Mouse (Mus musculus) neural tube, embryonic 15.5 days (tissue): Measurements from ENCODE around the gene Rack1. TPM values are rescaled to one million over a fixed set of nuclear protein-coding genes. Genes with fewer than 3 reads are reported as not detected.
"Not testable (repeated sequence)": the region's sequence is repeated elsewhere in the genome, so short reads cannot be mapped to it uniquely, and the experiment has no call there.

Experiments used
- ATAC-seq: fragments of 200-750 bp; cut with Nextera tagmentation; 2 replicates; pipeline ENCODE4 v1.8.0; 2017; ENCODE audit warnings: mild to moderate bottlenecking, moderate TSS enrichment, moderate library complexity; ENCODE audit not compliant: low FRiP score
- H3K27ac ChIP-seq: fragments of 300-500 bp; sonication (generic); replicated peaks from 2 replicates; pipeline ENCODE4 v1.5.1; 2015; ENCODE audit warnings: mild to moderate bottlenecking, inconsistent platforms
- H3K27me3 ChIP-seq: fragments of 300-500 bp; sonication (generic); replicated peaks from 2 replicates; pipeline ENCODE4 v1.6.1; 2015; ENCODE audit warnings: inconsistent platforms
- H3K36me3 ChIP-seq: fragments of 300-500 bp; sonication (generic); 2 replicates; pipeline ENCODE4 v1.6.1; 2015; ENCODE audit warnings: inconsistent platforms
- H3K4me1 ChIP-seq: fragments of 300-500 bp; sonication (generic); 2 replicates; pipeline ENCODE4 v1.6.1; 2015; ENCODE audit warnings: inconsistent platforms
- H3K4me2 ChIP-seq: fragments of 300-500 bp; sonication (generic); 2 replicates; pipeline ENCODE4 v1.6.1; 2015; ENCODE audit warnings: inconsistent platforms, mild to moderate bottlenecking, moderate library complexity
- H3K4me3 ChIP-seq: fragments of 300-500 bp; sonication (generic); replicated peaks from 2 replicates; pipeline ENCODE4 v1.5.1; 2015; ENCODE audit warnings: mild to moderate bottlenecking, inconsistent platforms
- H3K9ac ChIP-seq: fragments of 300-500 bp; sonication (generic); replicated peaks from 2 replicates; pipeline ENCODE4 v1.6.1; 2015; ENCODE audit warnings: mild to moderate bottlenecking, inconsistent platforms
- H3K9me3 ChIP-seq: fragments of 300-500 bp; sonication (generic); replicated peaks from 2 replicates; pipeline ENCODE4 v1.6.1; 2016; ENCODE audit warnings: inconsistent platforms
- WGBS: fragments of 180-500 bp; shearing (Covaris S2); methylation state at CpG from one replicate; pipeline ENCODE4 v1.1.7; 2015; ENCODE audit warnings: mixed read lengths; 5-methylcytosine and 5-hydroxymethylcytosine counted together
- polyA plus RNA-seq: library from polyadenylated mRNA; unstranded; fragments of >200 nt; fragmentation: Nextera tagmentation; extraction: Ambion mirVana; gene quantifications from 2 replicates; pipeline ENCODE4 v1.2.1, GENCODE M21; 2015

Rack1 gene
- polyA plus RNA-seq, 1 experiment from 2014 or later: 351 TPM

DNA sequence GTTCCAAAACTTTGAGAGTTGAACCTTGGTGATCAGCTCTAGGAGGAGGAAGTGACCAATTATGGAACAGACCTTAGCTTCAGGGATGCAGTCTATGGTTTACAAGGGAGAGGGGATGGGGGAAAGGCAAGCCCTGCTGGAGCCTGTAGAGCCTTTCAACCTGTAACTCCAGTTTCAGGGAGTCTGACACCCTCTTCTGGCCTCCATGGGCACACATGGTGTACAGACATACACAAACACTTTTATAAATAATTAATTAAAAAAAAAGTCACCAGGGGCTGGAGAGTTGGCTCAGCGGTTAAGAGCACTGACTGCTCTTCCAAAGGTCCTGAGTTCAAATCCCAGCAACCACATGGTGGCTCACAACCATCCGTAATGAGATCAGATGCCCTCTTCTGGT lies 46.2 kb downstream of the Rack1 start:
- not testable (repeated sequence) for H3K4me3 ChIP-seq, H3K4me1 ChIP-seq, H3K9me3 ChIP-seq, H3K4me2 ChIP-seq, H3K9ac ChIP-seq, ATAC-seq, H3K27ac ChIP-seq, H3K36me3 ChIP-seq
- 82% methylated on average over 2 of the region's 2 CpGs for WGBS
- H3K27me3 ChIP-seq: peaks cover 11% of the 10 kb centered on the region

- 69% methylated on average over 5 of the region's 5 CpGs for WGBS
- H3K27ac ChIP-seq: no peak overlapping the region
- no peak overlapping the region for H3K4me2 ChIP-seq
- no peaks in the 10 kb centered on the region for H3K4me1 ChIP-seq
- no peaks in the 10 kb centered on the region for H3K9me3 ChIP-seq
- H3K27me3 ChIP-seq: peaks cover 11% of the 10 kb centered on the region
- no peak for ATAC-seq
- H3K36me3 ChIP-seq: no peaks in the 10 kb centered on the region
- H3K9ac ChIP-seq: no peak overlapping the region
- no peak overlapping the region for H3K4me3 ChIP-seq
Measured at GRCm38 (mm10) chr11:48846881-48847280, 46.7 kb downstream of the Rack1 start.

DNA sequence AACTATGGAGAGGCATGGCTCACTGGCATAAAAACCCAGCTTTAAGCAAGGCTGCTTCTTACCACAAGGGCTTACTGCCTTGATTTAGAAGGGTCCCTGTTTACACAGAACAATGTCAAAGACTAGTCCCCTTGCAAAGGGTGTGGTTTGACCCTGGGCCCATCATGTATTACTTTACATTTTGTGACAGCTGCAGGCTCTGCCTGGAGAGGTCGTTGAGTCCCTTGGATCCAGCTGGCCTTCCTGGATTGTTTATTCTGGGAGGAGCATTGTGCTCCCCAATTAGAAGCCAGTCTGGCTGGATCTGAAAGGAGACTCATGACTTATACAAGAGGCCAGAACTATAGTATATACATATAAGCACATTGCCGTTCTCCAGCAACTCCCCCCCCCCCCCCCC lies 50.1 kb downstream of the Rack1 start:
- WGBS: 69% methylated on average over 2 of the region's 2 CpGs
- no peak for ATAC-seq
- no peaks in the 10 kb centered on the region for H3K9me3 ChIP-seq

DNA sequence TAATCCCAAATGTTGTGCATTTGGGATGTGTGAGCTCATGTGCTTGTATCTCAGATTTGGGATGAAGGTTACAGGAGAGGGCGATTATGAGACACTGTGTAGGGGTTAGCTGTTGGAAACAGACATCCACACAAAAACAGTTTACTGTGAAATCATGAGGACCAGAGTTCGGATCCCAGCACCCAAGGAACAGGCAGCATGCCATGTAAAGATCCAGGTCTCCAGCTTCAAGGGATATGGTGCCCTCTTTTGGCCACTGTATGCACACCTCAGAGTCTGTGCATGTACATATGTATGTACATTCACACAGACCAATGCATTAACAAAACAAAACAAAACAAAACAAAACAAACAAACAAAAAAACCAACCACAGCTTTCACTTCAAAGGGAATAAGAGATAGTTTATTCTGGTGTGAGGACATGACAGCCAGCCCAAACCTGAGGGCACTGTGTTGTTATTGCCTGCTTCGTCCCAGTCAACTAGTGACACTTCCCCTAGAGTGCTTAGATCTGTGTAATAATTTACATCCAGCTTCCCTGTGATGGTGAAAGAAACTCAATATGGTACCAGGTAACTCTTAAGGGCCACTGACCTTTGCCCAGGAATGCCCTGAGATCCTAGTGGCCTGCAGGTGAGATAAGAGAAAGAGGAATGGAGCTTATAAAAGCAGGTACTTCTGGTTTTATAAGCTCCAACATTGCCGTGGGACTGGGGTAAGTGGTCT lies 51.3 kb downstream of the Rack1 start:
- H3K4me2 ChIP-seq: no peak overlapping the region
- H3K36me3 ChIP-seq: no peaks in the 10 kb centered on the region
- H3K9me3 ChIP-seq: no peaks in the 10 kb centered on the region
- peaks cover 11% of the 10 kb centered on the region for H3K27me3 ChIP-seq
- H3K4me3 ChIP-seq: no peak overlapping the region
- 80% methylated on average over 4 of the region's 4 CpGs for WGBS
- no peak for ATAC-seq
- no peak overlapping the region for H3K9ac ChIP-seq
- H3K27ac ChIP-seq: no peak overlapping the region
- H3K4me1 ChIP-seq: peaks cover 29% of the 10 kb centered on the region

More for the DNA sequence above, 50.1 kb downstream of the Rack1 start:
- H3K4me1 ChIP-seq: peaks cover 26% of the 10 kb centered on the region
- H3K4me3 ChIP-seq: no peak overlapping the region
- no peak overlapping the region for H3K9ac ChIP-seq
- no peaks in the 10 kb centered on the region for H3K36me3 ChIP-seq
- no peak overlapping the region for H3K27ac ChIP-seq
- no peak overlapping the region for H3K4me2 ChIP-seq
- peaks cover 11% of the 10 kb centered on the region for H3K27me3 ChIP-seq

- H3K36me3 ChIP-seq: no peaks in the 10 kb centered on the region
- H3K4me2 ChIP-seq: peak overlapping the region; percentile 88
- H3K4me1 ChIP-seq: peaks cover 33% of the 10 kb centered on the region
- no peak overlapping the region for H3K27ac ChIP-seq
- peak overlapping the region; percentile 57; the same call in 1 of the 2 replicates for H3K9ac ChIP-seq
- peak overlapping the region; percentile 63 for H3K4me3 ChIP-seq
- H3K27me3 ChIP-seq: peaks cover 11% of the 10 kb centered on the region
- WGBS: 75% methylated on average over 4 of the region's 4 CpGs
- no peak for ATAC-seq
- no peaks in the 10 kb centered on the region for H3K9me3 ChIP-seq
Measured at GRCm38 (mm10) chr11:48852190-48852589, 52.1 kb downstream of the Rack1 start.

- H3K9me3 ChIP-seq: no peaks in the 10 kb centered on the region
- H3K4me1 ChIP-seq: peaks cover 38% of the 10 kb centered on the region
- H3K9ac ChIP-seq: peak overlapping the region; percentile 57
- peak overlapping the region; percentile 63 for H3K4me3 ChIP-seq
- no peaks in the 10 kb centered on the region for H3K36me3 ChIP-seq
- ATAC-seq: peak; percentile 36
- H3K27ac ChIP-seq: peak overlapping the region; percentile 75
- peaks cover 11% of the 10 kb centered on the region for H3K27me3 ChIP-seq
- H3K4me2 ChIP-seq: peak overlapping the region; percentile 88
- WGBS: 8% methylated on average over 23 of the region's 23 CpGs
Measured at GRCm38 (mm10) chr11:48852624-48853473, 52.7 kb downstream of the Rack1 start.

DNA sequence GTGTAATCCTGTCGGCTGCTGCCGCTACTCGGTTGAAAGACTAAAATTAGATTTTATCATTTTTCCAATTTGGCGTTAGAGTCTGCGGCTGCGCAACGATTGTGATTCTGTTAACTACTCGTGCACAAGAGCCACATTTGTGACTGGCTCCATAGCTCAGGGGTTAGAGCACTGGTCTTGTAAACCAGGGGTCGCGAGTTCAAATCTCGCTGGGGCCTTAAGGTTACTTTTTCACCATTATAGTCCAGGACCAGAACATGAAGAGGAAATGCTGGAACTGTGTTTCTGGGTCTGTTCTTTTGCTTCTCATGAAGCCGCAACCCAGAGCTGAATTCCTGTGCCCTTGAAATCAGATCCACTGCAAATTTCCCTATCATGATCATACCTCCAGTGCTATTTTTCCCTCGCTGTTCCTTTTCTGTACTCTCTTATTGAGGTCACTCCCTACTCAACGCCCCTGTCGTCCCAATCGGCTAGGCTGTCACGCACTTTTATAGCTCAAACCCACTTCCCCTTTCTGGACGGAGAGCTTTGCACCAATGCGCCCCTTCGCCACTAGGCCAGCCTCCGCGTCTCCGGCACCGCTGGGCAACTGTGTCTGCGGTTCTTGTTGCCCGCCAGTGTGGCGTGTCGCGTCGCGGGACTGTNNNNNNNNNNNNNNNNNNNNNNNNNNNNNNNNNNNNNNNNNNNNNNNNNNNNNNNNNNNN lies 53.5 kb downstream of the Rack1 start:
- peaks cover 45% of the 10 kb centered on the region for H3K4me1 ChIP-seq
- ATAC-seq: peak; percentile 76
- peak overlapping the region; percentile 88 for H3K4me2 ChIP-seq
- no peaks in the 10 kb centered on the region for H3K9me3 ChIP-seq
- H3K36me3 ChIP-seq: no peaks in the 10 kb centered on the region
- under 1% methylated on average over 31 of the region's 31 CpGs for WGBS
- peaks cover 7% of the 10 kb centered on the region for H3K27me3 ChIP-seq
- H3K27ac ChIP-seq: peak overlapping the region; percentile 75
- peak overlapping the region; percentile 63 for H3K4me3 ChIP-seq
- peak overlapping the region; percentile 57 for H3K9ac ChIP-seq

Other genes starting within 250 kb of the Rack1 start
- 6.4 and 7.3 TPM in 2 replicates for gene Trim41, start 17.0 kb downstream of the Rack1 start, polyA plus RNA-seq
- gene Trim7, start 25.8 kb downstream of the Rack1 start, polyA plus RNA-seq: 2.1 and 2.6 TPM in 2 replicates
- gene Gm12184, start 26.3 kb downstream of the Rack1 start, polyA plus RNA-seq: 2.9 and 3.3 TPM in 2 replicates
- gene Irgm1, start 71.4 kb downstream of the Rack1 start, polyA plus RNA-seq: 4.2 and 12.2 TPM in 2 replicates
- 0.18 and 0.24 TPM in 2 replicates for gene Gm5431, start 101.9 kb downstream of the Rack1 start, polyA plus RNA-seq
- 2.2 and 3.4 TPM in 2 replicates for gene Psme2b, start 145.9 kb downstream of the Rack1 start, polyA plus RNA-seq
- gene Olfr56, start 178.6 kb downstream of the Rack1 start, polyA plus RNA-seq: not detected in 2 replicates
- gene 9930111J21Rik1, start 179.1 kb downstream of the Rack1 start, polyA plus RNA-seq: 0.24 and 0.88 TPM in 2 replicates
- 0.10 TPM in 1 of 2 replicates, not detected in the other for gene Gm12185, start 191.9 kb downstream of the Rack1 start, polyA plus RNA-seq
- gene Tgtp1, start 193.8 kb downstream of the Rack1 start, polyA plus RNA-seq: 7.9 TPM in 1 of 2 replicates, not detected in the other